Mouse (Mus musculus): ENCODE data around the gene Vinac1. TPM values are rescaled to one million over a fixed set of nuclear protein-coding genes. Genes with fewer than 3 reads are reported as not detected.

Vinac1 gene
- polyA plus RNA-seq, 1 experiment from 2014 or later: 0.09 TPM

DNA sequence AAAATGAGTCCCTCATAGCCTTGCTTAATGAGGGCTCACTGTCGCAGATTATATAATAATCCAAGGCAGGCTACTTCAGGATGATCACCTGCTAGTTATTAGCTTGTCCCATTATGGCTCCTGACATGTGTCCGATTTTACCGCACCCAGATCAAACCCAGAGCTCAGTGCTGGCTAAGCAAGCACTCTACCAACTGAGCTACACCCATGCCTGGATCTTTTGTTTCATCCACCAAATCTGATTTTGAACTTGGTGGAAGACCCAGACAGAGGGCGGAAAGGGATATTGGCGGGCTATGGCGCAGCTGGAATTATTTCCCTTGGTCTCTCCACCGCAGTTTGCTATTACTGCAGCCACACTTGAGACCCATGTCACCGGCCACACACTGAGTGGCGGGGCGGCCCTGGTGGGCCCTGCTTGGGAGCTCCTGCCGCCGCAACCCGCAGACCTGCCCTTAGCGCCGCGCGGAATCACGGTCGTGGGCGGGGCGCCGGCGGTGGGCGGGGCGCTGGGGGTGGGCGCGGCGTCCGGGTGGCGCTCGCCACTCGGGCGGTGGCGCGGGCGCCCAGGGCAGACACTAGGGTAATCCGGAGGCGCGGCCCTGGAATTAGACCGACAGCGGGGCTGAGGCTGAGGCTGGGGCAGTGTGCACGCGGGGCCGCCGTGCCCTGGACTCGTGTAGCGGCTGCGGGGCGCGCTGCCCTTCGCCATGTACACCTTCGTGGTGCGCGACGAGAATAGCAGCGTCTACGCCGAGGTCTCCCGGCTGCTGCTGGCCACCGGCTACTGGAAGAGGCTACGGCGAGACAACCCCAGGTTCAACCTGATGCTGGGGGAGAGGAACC lies 17.7 kb upstream of the Vinac1 start, which contains the start of gene Ttl:
TSS of gene Ttl (plus strand) at position 506 of the 846 bp plus-strand sequence.
- under 1% methylated on average over 62 of the region's 62 CpGs for WGBS
- Histone ChIP-seq H3K4me3 (peak within 1 kb of the TSS; percentile 88), H3K9ac (peak within 1 kb of the TSS; percentile 90), H3K4me2 (replicated peaks) (peak within 1 kb of the TSS; percentile 65), H3K4me1 (peaks cover 17% of the 10 kb centered on the region), H3K9me3 (no peaks in the 10 kb centered on the region), H3K36me3 (peaks cover 16% of the 10 kb centered on the region), H3K27me3 (no peaks in the 10 kb centered on the region), H3K27ac (peak within 1 kb of the TSS; percentile 52; the same call in 1 of the 2 replicates)
- peak; percentile 93 for ATAC-seq (ENCODE audit: low FRiP score, low read depth)

DNA sequence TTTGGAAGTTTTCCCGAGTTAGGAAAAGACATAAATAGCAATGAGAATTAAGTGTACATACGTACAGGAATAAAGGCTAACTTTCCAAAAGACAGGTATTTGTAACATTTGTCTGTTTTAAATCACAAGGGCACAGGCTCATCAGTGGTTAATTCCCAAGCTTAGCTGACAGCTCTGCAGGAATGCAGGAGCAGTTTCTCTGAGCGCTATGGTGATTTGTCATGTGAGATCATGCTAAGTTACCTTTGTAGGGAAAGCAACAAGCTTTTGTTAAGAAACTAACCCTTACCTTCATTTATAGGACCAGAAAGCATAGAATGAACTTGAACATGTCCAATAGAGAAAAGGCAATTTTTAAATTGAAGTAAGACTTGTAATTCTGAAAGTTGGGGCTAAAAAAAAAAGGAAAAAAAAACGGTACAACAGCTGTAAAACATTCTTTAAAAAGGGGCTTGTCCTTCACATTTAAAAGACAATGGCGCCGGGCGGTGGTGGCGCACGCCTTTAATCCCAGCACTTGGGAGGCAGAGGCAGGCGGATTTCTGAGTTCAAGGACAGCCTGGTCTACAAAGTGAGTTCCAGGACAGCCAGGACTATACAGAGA lies 13.6 kb upstream of the Vinac1 start:
- ATAC-seq (ENCODE audit: low FRiP score, low read depth): no peak

DNA sequence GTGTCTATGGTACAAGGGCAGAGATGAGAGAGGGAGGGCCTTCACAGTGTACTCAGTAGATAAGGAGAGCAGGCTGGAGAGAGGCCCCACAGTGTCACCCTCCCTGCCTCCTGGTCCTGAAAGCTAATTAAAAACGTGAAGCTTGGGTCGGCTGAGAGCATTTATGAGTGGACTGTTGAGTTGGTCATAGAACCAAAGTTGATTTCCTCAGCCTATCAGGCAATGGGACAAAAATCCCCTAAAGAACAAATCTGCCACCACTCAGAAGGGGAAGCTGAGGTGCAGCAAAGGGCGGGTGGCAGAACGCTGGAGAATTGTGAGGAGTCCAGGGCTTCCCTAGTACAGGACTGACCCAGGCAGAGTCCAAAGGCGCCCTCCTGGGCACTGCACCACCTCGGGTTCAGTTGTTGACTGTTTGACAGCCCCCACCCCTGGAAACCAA lies 10.0 kb upstream of the Vinac1 start:
- no peak for ATAC-seq (ENCODE audit: low FRiP score, low read depth)
- Histone ChIP-seq H3K27me3 (no peaks in the 10 kb centered on the region), H3K36me3 (no peaks in the 10 kb centered on the region), H3K4me3 (no peak overlapping the region), H3K9ac (no peak overlapping the region), H3K4me1 (no peaks in the 10 kb centered on the region), H3K9me3 (peaks cover 6% of the 10 kb centered on the region), H3K27ac (no peak overlapping the region), H3K4me2 (replicated peaks) (no peak overlapping the region)
- WGBS: 81% methylated on average over 6 of the region's 6 CpGs

More for the DNA sequence above, 13.6 kb upstream of the Vinac1 start:
- Histone ChIP-seq H3K9ac (no peak overlapping the region), H3K27me3 (no peaks in the 10 kb centered on the region), H3K4me1 (peaks cover 5% of the 10 kb centered on the region), H3K4me2 (replicated peaks) (no peak overlapping the region), H3K9me3 (peaks cover 1% of the 10 kb centered on the region), H3K36me3 (no peaks in the 10 kb centered on the region), H3K27ac (no peak overlapping the region), H3K4me3 (no peak overlapping the region)
- whole genome bisulfite sequencing: 78% methylated on average over 10 of the region's 10 CpGs

- no peaks in the 10 kb centered on the region for H3K36me3 ChIP-seq
- H3K9ac ChIP-seq: no peak overlapping the region
- H3K4me3 ChIP-seq: no peak overlapping the region
- no peaks in the 10 kb centered on the region for H3K27me3 ChIP-seq
- H3K9me3 ChIP-seq: peaks cover 6% of the 10 kb centered on the region
- H3K27ac ChIP-seq: no peak overlapping the region
- no peak overlapping the region for H3K4me2 ChIP-seq (replicated peaks)
- 94% methylated on average over 8 of the region's 8 CpGs for WGBS
- H3K4me1 ChIP-seq: no peaks in the 10 kb centered on the region
- no peak for ATAC-seq (ENCODE audit: low FRiP score, low read depth)
These were observed 9.3 kb upstream of the Vinac1 start for GRCm38 (mm10) chr2:129057256-129057655.

GRCm38 (mm10) chr2:129056597-129056996 lies 8.6 kb upstream of the Vinac1 start:
- Histone ChIP-seq H3K9ac (no peak overlapping the region), H3K4me1 (no peaks in the 10 kb centered on the region), H3K4me3 (no peak overlapping the region), H3K27ac (no peak overlapping the region), H3K4me2 (replicated peaks) (no peak overlapping the region), H3K27me3 (no peaks in the 10 kb centered on the region), H3K36me3 (no peaks in the 10 kb centered on the region), H3K9me3 (peaks cover 6% of the 10 kb centered on the region)
- ATAC-seq (ENCODE audit: low FRiP score, low read depth): no peak
- 56% methylated on average over 9 of the region's 9 CpGs for WGBS

GRCm38 (mm10) chr2:129055741-129056140 lies 7.8 kb upstream of the Vinac1 start:
- Histone ChIP-seq H3K4me3 (no peak overlapping the region), H3K4me1 (no peaks in the 10 kb centered on the region), H3K9me3 (peaks cover 6% of the 10 kb centered on the region), H3K27ac (no peak overlapping the region), H3K4me2 (replicated peaks) (no peak overlapping the region), H3K36me3 (no peaks in the 10 kb centered on the region), H3K27me3 (no peaks in the 10 kb centered on the region), H3K9ac (no peak overlapping the region)
- 82% methylated on average over 6 of the region's 6 CpGs for WGBS
- no peak for ATAC-seq (ENCODE audit: low FRiP score, low read depth)

DNA sequence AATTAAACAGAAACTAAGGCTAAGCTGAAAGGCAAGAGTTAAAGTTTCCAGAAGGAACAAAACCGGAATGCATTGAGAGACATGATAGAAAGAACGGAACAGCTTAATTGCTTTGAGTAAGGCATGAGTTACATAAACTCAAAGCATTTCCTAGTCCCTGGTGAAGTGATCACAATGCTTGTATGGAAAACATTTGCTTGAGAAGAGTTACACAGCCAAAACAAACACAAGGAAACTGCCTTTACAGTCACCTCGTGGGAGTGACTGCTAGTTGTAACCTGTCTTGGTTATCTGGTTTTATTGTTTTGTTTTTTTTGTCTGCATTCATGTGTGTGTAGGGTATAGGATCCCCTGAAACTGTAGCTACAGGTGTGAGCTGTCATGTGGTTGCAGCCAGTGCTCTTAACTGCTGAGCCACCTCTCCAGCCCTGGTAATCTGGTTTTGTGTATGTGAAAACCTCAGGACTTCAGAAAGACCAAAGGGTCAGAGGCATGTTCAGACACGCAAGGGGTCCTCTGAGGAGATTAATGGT lies 4.5 kb upstream of the Vinac1 start:
- H3K36me3 ChIP-seq: no peaks in the 10 kb centered on the region
- no peak overlapping the region for H3K4me3 ChIP-seq
- H3K4me1 ChIP-seq: no peaks in the 10 kb centered on the region
- WGBS: 59% methylated on average over 4 of the region's 4 CpGs
- H3K4me2 ChIP-seq (replicated peaks): no peak overlapping the region
- H3K27me3 ChIP-seq: no peaks in the 10 kb centered on the region
- H3K27ac ChIP-seq: no peak overlapping the region
- no peak overlapping the region for H3K9ac ChIP-seq
- H3K9me3 ChIP-seq: peaks cover 6% of the 10 kb centered on the region
- no peak for ATAC-seq (ENCODE audit: low FRiP score, low read depth)

DNA sequence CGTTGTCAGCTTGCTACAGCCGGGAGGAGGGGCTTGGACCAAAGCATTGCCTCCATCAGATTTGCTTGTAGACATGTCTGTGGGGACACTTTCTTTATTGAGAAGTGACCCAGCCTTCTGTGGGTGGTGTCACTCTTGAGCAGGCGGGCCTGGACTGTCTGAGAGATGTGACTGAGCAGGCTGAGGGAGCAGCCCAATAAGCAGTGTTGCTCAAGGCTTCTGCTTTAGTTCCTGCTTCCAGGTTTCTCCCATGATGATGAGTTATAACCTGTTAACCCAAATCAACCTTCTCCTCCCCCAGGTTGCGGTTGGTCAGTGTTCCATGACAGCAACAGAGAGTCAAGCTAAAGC lies 1.2 kb downstream of the Vinac1 start:
- 78% methylated on average over 4 of the region's 4 CpGs for WGBS

DNA sequence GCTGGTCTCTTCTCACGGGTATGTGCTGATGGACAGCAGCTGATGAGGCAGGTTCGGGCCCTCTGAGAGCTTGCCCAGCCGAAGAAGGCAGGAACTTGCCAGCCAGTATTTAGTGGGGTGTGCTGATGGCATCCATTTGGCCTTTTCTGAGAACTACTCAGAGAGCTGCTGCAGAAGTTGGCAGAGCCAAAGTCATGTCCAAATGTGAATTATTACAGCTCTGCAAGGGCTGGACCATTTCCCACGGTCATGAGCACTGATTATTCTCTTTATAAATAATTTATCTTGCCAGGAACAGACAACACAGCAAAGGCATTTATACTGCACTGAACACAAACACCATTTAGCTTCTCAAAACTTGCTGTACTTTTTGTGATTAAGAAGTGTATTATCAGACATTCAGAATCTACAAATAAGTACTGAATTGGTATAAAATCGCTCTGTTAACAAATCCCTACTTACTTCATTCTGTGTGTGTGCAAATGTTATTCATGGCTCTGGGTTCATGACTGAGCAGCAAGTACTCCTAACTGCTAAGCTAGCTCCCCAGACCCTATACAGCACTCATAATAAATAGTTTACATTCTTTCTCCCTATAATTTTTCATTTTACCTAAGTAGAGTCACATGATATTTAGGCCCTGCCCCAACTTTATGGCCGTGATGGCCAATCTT lies 1.7 kb downstream of the Vinac1 start:
- ATAC-seq (ENCODE audit: low FRiP score, low read depth): no peak
- Histone ChIP-seq H3K27me3 (peaks cover 13% of the 10 kb centered on the region), H3K27ac (no peak overlapping the region)

More for the DNA sequence above, 1.2 kb downstream of the Vinac1 start:
- Histone ChIP-seq H3K9me3 (no peaks in the 10 kb centered on the region), H3K4me1 (no peaks in the 10 kb centered on the region), H3K4me3 (no peak overlapping the region), H3K4me2 (replicated peaks) (no peak overlapping the region), H3K36me3 (no peaks in the 10 kb centered on the region), H3K27me3 (peaks cover 8% of the 10 kb centered on the region), H3K9ac (no peak overlapping the region), H3K27ac (no peak overlapping the region)
- ATAC-seq (ENCODE audit: low FRiP score, low read depth): no peak

DNA sequence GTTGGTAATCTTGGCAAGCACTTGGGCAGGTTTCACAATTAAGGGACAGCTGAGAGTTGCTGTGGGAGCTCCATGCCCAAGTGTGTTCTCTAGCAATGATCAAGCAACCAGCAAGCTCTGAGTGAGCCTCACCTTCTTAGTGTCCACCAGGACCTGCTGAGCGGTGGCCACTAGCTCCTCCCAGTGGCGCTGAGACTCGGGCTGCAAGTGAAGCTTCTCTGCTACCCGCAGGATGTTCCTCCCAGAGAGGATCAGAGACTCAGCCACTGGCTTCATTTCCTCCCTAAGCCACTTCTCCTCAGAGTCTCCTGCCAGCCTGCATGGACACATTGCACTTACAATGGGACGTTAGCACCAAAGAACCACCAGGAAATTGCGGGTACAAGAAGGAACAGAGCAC lies 7.4 kb downstream of the Vinac1 start:
- ATAC-seq (ENCODE audit: low FRiP score, low read depth): no peak
- no peaks in the 10 kb centered on the region for H3K9me3 ChIP-seq
- peaks cover 68% of the 10 kb centered on the region for H3K27me3 ChIP-seq
- peaks cover 11% of the 10 kb centered on the region for H3K4me1 ChIP-seq
- no peaks in the 10 kb centered on the region for H3K36me3 ChIP-seq
- no peak overlapping the region for H3K4me3 ChIP-seq
- no peak overlapping the region for H3K9ac ChIP-seq
- H3K4me2 ChIP-seq (replicated peaks): no peak overlapping the region
- no peak overlapping the region for H3K27ac ChIP-seq
- WGBS: 36% methylated on average over 6 of the region's 6 CpGs

More for the DNA sequence above, 1.7 kb downstream of the Vinac1 start:
- H3K9me3 ChIP-seq: no peaks in the 10 kb centered on the region
- no peak overlapping the region for H3K4me3 ChIP-seq
- H3K4me2 ChIP-seq (replicated peaks): no peak overlapping the region
- 74% methylated on average over 6 of the region's 6 CpGs for WGBS
- no peaks in the 10 kb centered on the region for H3K4me1 ChIP-seq
- H3K9ac ChIP-seq: no peak overlapping the region
- no peaks in the 10 kb centered on the region for H3K36me3 ChIP-seq

DNA sequence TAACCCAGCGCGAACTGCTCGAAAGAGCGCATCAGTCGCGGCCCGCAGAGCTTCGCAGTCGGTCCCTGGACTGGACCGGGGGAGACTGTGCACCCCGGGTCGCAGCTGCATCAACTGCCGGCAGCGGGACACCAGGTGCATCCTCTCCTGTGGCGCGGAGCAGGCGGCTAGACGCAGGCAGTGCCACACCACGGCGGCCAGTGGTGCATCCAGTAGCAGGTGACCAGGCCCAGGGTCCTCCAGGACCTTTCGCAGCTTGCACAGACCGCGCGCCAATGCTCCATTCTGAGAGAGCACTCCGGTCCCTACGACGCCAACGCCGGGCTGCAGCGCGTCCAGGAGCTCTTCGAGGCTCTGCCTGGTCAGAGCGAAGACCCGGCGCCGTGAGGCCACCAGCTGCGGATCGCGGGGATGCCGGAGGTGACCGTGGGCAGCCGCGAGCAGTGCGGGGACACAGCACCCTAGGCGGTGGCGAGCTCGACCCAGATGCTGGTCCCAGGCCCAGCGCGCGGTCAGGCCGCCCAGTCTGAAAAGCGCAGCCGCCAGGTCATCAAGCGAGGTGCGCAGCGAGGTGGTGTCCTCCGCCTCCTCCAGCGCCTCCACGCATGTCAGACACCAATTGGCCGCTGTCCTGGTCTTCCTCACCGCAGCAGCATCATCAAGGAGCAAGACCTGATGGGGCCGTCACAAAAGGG lies 8.9 kb downstream of the Vinac1 start:
- H3K27ac ChIP-seq: no peak overlapping the region
- H3K4me1 ChIP-seq: peaks cover 11% of the 10 kb centered on the region
- H3K4me2 ChIP-seq (replicated peaks): peak overlapping the region; percentile 91
- WGBS: 3% methylated on average over 62 of the region's 62 CpGs
- H3K27me3 ChIP-seq: peaks cover 65% of the 10 kb centered on the region
- H3K9ac ChIP-seq: peak overlapping the region; percentile 63
- H3K36me3 ChIP-seq: no peaks in the 10 kb centered on the region
- no peaks in the 10 kb centered on the region for H3K9me3 ChIP-seq
- H3K4me3 ChIP-seq: peak overlapping the region; percentile 51
- ATAC-seq (ENCODE audit: low FRiP score, low read depth): peak; percentile 32; the same call in 1 of the 2 replicates
